In genomic region chr9:67867411-67867810, GRCm38 (mm10) we compare ENCODE assay signal across 32 mouse cellular contexts. TPM values are rescaled to one million over a fixed set of nuclear protein-coding genes. Genes with fewer than 3 reads are reported as not detected.
"Had no signal": no experiment of that assay in that cellular context is flagged by ENCODE, and none has a peak within 500 bp of the region (broad histone marks: within the 10 kb centered on the region; RNA-seq: fewer than 3 reads in every experiment).

No protein-coding gene starts in this region.

- H3K27ac ChIP-seq: heart, adult 2 months; heart, embryonic 13.5 days; heart, embryonic 15.5 days; hindbrain, embryonic 13.5 days; hindbrain, embryonic 15.5 days; hindbrain, postnatal 0 days; intestine, embryonic 15.5 days; left cerebral cortex, adult 2 months; limb, embryonic 10.5 days; limb, embryonic 12.5 days; liver, embryonic 15.5 days had no signal

- H3K9me3 ChIP-seq: heart, embryonic 13.5 days; heart, embryonic 15.5 days; hindbrain, embryonic 13.5 days; hindbrain, embryonic 15.5 days; intestine, embryonic 15.5 days; limb, embryonic 10.5 days; limb, embryonic 12.5 days; liver, embryonic 15.5 days had no signal

- H3K9ac ChIP-seq: heart, embryonic 13.5 days; heart, embryonic 15.5 days; hindbrain, embryonic 13.5 days; hindbrain, embryonic 15.5 days; intestine, embryonic 15.5 days; limb, embryonic 12.5 days; liver, embryonic 15.5 days; liver, postnatal 0 days had no signal

- H3K4me2 ChIP-seq: heart, embryonic 11.5 days; heart, embryonic 13.5 days; heart, embryonic 15.5 days; hindbrain, embryonic 13.5 days; hindbrain, embryonic 15.5 days; intestine, embryonic 15.5 days; limb, embryonic 12.5 days; liver, embryonic 15.5 days had no signal

- DNase-seq: gastrocnemius, postnatal 14 days; gastrocnemius, postnatal 36 days; heart, adult 11 months; heart, adult 2 months; heart, postnatal 14 days; heart, postnatal 36 days; kidney, adult 18-20 months; kidney, adult 8-10 months; kidney, postnatal 10 days; kidney, postnatal 25 days; kidney, postnatal 4 days; liver, postnatal 0 days had no signal

- H3K4me3 ChIP-seq: heart, adult 2 months; heart, embryonic 13.5 days; heart, embryonic 15.5 days; hindbrain, embryonic 13.5 days; hindbrain, embryonic 15.5 days; intestine, embryonic 15.5 days; layer of hippocampus, adult 2 months; left cerebral cortex, adult 2 months; limb, embryonic 10.5 days; limb, embryonic 12.5 days; liver, embryonic 15.5 days had no signal

- H3K36me3 ChIP-seq: hindbrain, embryonic 13.5 days; hindbrain, embryonic 15.5 days; intestine, embryonic 15.5 days; limb, embryonic 10.5 days; limb, embryonic 12.5 days had no signal

- ATAC-seq: hindbrain, postnatal 0 days; intestine, embryonic 15.5 days; intestine, postnatal 0 days; liver, postnatal 0 days had no signal

- H3K27me3 ChIP-seq: heart, embryonic 13.5 days; heart, embryonic 15.5 days; hindbrain, embryonic 13.5 days; hindbrain, embryonic 15.5 days; intestine, embryonic 15.5 days; limb, embryonic 12.5 days; liver, embryonic 15.5 days had no signal

- H3K4me1 ChIP-seq: heart, embryonic 15.5 days; hindbrain, embryonic 13.5 days; hindbrain, embryonic 15.5 days; intestine, embryonic 15.5 days had no signal

RNA-seq across cellular contexts. Expression of gene C2cd4a, which starts 35.3 kb away (rescaled TPM):
- total RNA-seq: gastrocnemius, adult 18-20 months; gastrocnemius, adult 8-10 months; heart, adult 2 months; heart, postnatal 14 days; heart, postnatal 36 days; hematopoietic stem cell, adult 5-6 weeks; liver, adult 2 months had no signal
- polyA plus RNA-seq: gonadal fat pad, adult 2 months; heart, postnatal 0 days; hindbrain, embryonic 11.5 days had no signal
